In genomic region chr7:122622125-122622774, GRCm38 (mm10) we compare ENCODE assay signal across 11 mouse cellular contexts. TPM values are rescaled to one million over a fixed set of nuclear protein-coding genes. Genes with fewer than 3 reads are reported as not detected.
A peak's percentile ranks its signal among the peaks of the same experiment; 100 is the strongest.
DNase-seq lines count a peak whose midpoint lies in the region; ATAC-seq and TF ChIP-seq lines count a peak whose summit lies in the region.
"Had no signal": no experiment of that assay in that cellular context is flagged by ENCODE, and none has a peak within 500 bp of the region (broad histone marks: within the 10 kb centered on the region; RNA-seq: fewer than 3 reads in every experiment).

No protein-coding gene starts in this region.

- DNase-seq in adrenal gland, postnatal 14 days, result peak; percentile 9
- DNase-seq in adrenal gland, adult 8-10 months, result no peak
- DNase-seq in brain, embryonic 14.5 days (ENCODE audit: low read depth), result peak; percentile 82
- peak; percentile 62 for DNase-seq in embryonic facial prominence, embryonic 14.5 days (ENCODE audit: low spot score)
- DNase-seq in urinary bladder, adult 2 months (ENCODE audit: low spot score), result no peak
- DNase-seq in right cerebral cortex, adult 18-20 months, result no peak
- DNase-seq in thymus, postnatal 4 days, result no peak
- DNase-seq: heart, adult 18-20 months; layer of hippocampus, adult 9-11 months had no signal

- no peaks in the 10 kb centered on the region for H3K9me3 ChIP-seq in embryonic facial prominence, embryonic 14.5 days (ENCODE audit: control insufficient read depth, low read length)
- H3K9me3 ChIP-seq in midbrain, embryonic 12.5 days, result no peaks in the 10 kb centered on the region

- no peak overlapping the region for H3K27ac ChIP-seq in embryonic facial prominence, embryonic 14.5 days (replicated peaks; ENCODE audit: low read depth, low read length)
- peak overlapping the region; percentile 71 for H3K27ac ChIP-seq in midbrain, embryonic 12.5 days (replicated peaks)

- H3K4me1 ChIP-seq in embryonic facial prominence, embryonic 14.5 days (ENCODE audit: control insufficient read depth, insufficient read depth, low read length), result no peaks in the 10 kb centered on the region
- peaks cover 17% of the 10 kb centered on the region for H3K4me1 ChIP-seq in midbrain, embryonic 12.5 days

- peak; percentile 75; the same call in 1 of the 2 replicates for ATAC-seq in embryonic facial prominence, embryonic 14.5 days (ENCODE audit: low read depth)
- peak; percentile 91 for ATAC-seq in midbrain, embryonic 12.5 days (ENCODE audit: low FRiP score, low read depth)

- no peak overlapping the region for H3K9ac ChIP-seq in embryonic facial prominence, embryonic 14.5 days (ENCODE audit: low read depth, low read length)
- H3K9ac ChIP-seq in midbrain, embryonic 12.5 days (replicated peaks), result no peak overlapping the region

- no peak for TF ChIP-seq CTCF in brain, embryonic 14.5 days (IDR thresholded peaks at IDR 0.05; ENCODE audit: borderline replicate concordance, extremely low read depth, insufficient read depth, insufficient read length)

- 24% methylated on average over 9 of the region's 9 CpGs for WGBS in embryonic facial prominence, embryonic 14.5 days
- WGBS in midbrain, embryonic 12.5 days, result 13% methylated on average over 9 of the region's 9 CpGs

- H3K27me3 ChIP-seq in embryonic facial prominence, embryonic 14.5 days (replicated peaks; ENCODE audit: control insufficient read depth, insufficient read depth, low read length), result no peaks in the 10 kb centered on the region
- H3K27me3 ChIP-seq in midbrain, embryonic 12.5 days, result peaks cover 17% of the 10 kb centered on the region

- TF ChIP-seq POLR2A in brain, embryonic 14.5 days (IDR thresholded peaks at IDR 0.05; ENCODE audit: borderline replicate concordance, extremely low read depth, insufficient read depth, insufficient read length, poor library complexity, severe bottlenecking), result no peak

- no peaks in the 10 kb centered on the region for H3K36me3 ChIP-seq in embryonic facial prominence, embryonic 14.5 days (ENCODE audit: control insufficient read depth, insufficient read depth, low read length)
- H3K36me3 ChIP-seq in midbrain, embryonic 12.5 days, result no peaks in the 10 kb centered on the region

- no peak overlapping the region for H3K4me3 ChIP-seq in embryonic facial prominence, embryonic 14.5 days (ENCODE audit: low read depth, low read length)
- no peak overlapping the region for H3K4me3 ChIP-seq in midbrain, embryonic 12.5 days

- H3K4me2 ChIP-seq in embryonic facial prominence, embryonic 14.5 days (ENCODE audit: low read depth, low read length), result no peak overlapping the region
- H3K4me2 ChIP-seq in midbrain, embryonic 12.5 days (replicated peaks), result peak overlapping the region; percentile 21; the same call in 1 of the 2 replicates

RNA-seq across cellular contexts. Expression of gene Cacng3, which starts 48.0 kb away (rescaled TPM):
- total RNA-seq in adrenal gland, postnatal 14 days (2021), result 1.9 and 2.1 TPM in 2 replicates
- total RNA-seq in adrenal gland, adult 8-10 months (2022), result 1 to 10 TPM in 2 of 4 experiments, under 1 TPM in 2; 0.80 to 2.0 (median 1.4) TPM
- polyA plus RNA-seq in brain, embryonic 14.5 days (2012; rRNA removed), result 4.8 and 10.4 TPM in 2 replicates
- polyA plus RNA-seq in embryonic facial prominence, embryonic 14.5 days (2014; fragmentation: Nextera tagmentation; extraction: Ambion mirVana), result 0.33 and 0.52 TPM in 2 replicates
- 1.5 and 2.5 TPM in 2 replicates for polyA plus RNA-seq in midbrain, embryonic 12.5 days (2016; fragmentation: Nextera tagmentation; extraction: Ambion mirVana)
- polyA plus RNA-seq in urinary bladder, adult 2 months (2012; rRNA removed), result 0.01 and 0.03 TPM in 2 replicates
- total RNA-seq: heart, adult 18-20 months; hematopoietic stem cell, adult 5-6 weeks had no signal

Comparison
In these comparisons a context has a peak if more than half of its experiments do, and no peak if none do; other contexts are left out.
1. DNase-seq: peak in adrenal gland, postnatal 14 days (single experiment), brain, embryonic 14.5 days (single experiment) and embryonic facial prominence, embryonic 14.5 days (single experiment); none in adrenal gland, adult 8-10 months (single experiment), urinary bladder, adult 2 months (single experiment), right cerebral cortex, adult 18-20 months (single experiment) and thymus, postnatal 4 days (single experiment).